Mouse (Mus musculus) heart, adult 2 months (tissue): ENCODE data around the gene Ccdc9. TPM values are rescaled to one million over a fixed set of nuclear protein-coding genes. Genes with fewer than 3 reads are reported as not detected.

Source experiments
- DNase-seq, 2 experiments: peaks; one replicate each; pipeline ENCODE4 v3.0.0; 2021
- H3K27ac ChIP-seq: fragments of 200-600 bp; 2 replicates; pipeline ENCODE4 v1.8.1; 2022
- H3K27me3 ChIP-seq: fragments of 200-500 bp; 2 replicates; pipeline ENCODE4 v1.6.1; 2012; ENCODE audit warnings: mild to moderate bottlenecking, low read length, inconsistent platforms, mixed read lengths; ENCODE audit not compliant: control insufficient read depth, insufficient read depth
- H3K36me3 ChIP-seq: fragments of 200-500 bp; 2 replicates; pipeline ENCODE4 v1.6.1; 2012; ENCODE audit warnings: low read length, inconsistent platforms; ENCODE audit not compliant: control insufficient read depth, insufficient read depth
- H3K4me1 ChIP-seq: fragments of 200-500 bp; 2 replicates; pipeline ENCODE4 v1.6.1; 2011; ENCODE audit warnings: low read length; ENCODE audit not compliant: control insufficient read depth, insufficient read depth
- H3K4me3 ChIP-seq: fragments of 200-600 bp; 2 replicates; pipeline ENCODE4 v1.8.1; 2022
- H3K79me2 ChIP-seq: fragments of 200-500 bp; replicated peaks from 2 replicates; pipeline ENCODE4 v1.6.1; 2012; ENCODE audit warnings: mild to moderate bottlenecking, inconsistent platforms, low read length, moderate library complexity, mixed read lengths; ENCODE audit not compliant: control insufficient read depth, insufficient read depth
- H3K9ac ChIP-seq: fragments of 200-500 bp; 2 replicates; pipeline ENCODE4 v1.6.1; 2012; ENCODE audit warnings: low read depth, mild to moderate bottlenecking, control low read depth, inconsistent platforms, low read length, mixed read lengths
- CTCF ChIP-seq: fragments of 200-600 bp; IDR thresholded peaks from 2 replicates; pipeline ENCODE4 v1.8.1; 2022; ENCODE audit warnings: antibody characterized with exemption, mild to moderate bottlenecking, moderate library complexity
- EP300 ChIP-seq: fragments of 200-500 bp; IDR thresholded peaks from 2 replicates; pipeline ENCODE4 v1.6.1; 2011; ENCODE audit warnings: low read depth, low read length, control low read depth; ENCODE audit not compliant: insufficient read depth
- POLR2A ChIP-seq: fragments of 200-500 bp; IDR thresholded peaks from 2 replicates; pipeline ENCODE4 v1.6.1; 2011; ENCODE audit warnings: mild to moderate bottlenecking, low read depth, low read length, control low read depth; ENCODE audit not compliant: insufficient read depth
- WGBS: fragments of 180-500 bp; shearing (Covaris S2); methylation state at CpG from one replicate; pipeline ENCODE4 v1.1.7; 2018; 5-methylcytosine and 5-hydroxymethylcytosine counted together
- intact Hi-C: fragments of 180-260 bp; cut with DNase I; formaldehyde crosslinking; loops from one replicate; pipeline ENCODE4 v1.15.1; 2025
- polyA plus RNA-seq: library from polyadenylated mRNA; depleted of rRNA; stranded (reverse); fragments of >200 nt; gene quantifications from 2 replicates; pipeline ENCODE4 v1.2.3, GENCODE M21; 2012
- total RNA-seq, 2 experiments: library from RNA; stranded (reverse); gene quantifications; 2 replicates each; pipeline ENCODE4 v1.2.3; 2021

Gene Ccdc9
- total and polyA plus RNA-seq, 3 experiments, result 21.8 to 46.7 (median 33.1) TPM

GRCm38 (mm10) chr7:16245958-16246357, 40.6 kb downstream of the Ccdc9 start:
- TF ChIP-seq POLR2A, result no peak
- Histone ChIP-seq H3K79me2 (no peaks in the 10 kb centered on the region), H3K4me1 (no peaks in the 10 kb centered on the region; the same call in 1 of the 2 replicates), H3K36me3 (no peaks in the 10 kb centered on the region), H3K27ac (no peak overlapping the region), H3K9ac (no peak overlapping the region), H3K27me3 (no peaks in the 10 kb centered on the region), H3K4me3 (no peak overlapping the region)
- WGBS, result 24% methylated on average over 2 of the region's 4 CpGs
- DNase-seq, result no peak
- intact Hi-C loops, result loop anchor here (5.0 kb wide), 1 partner anchor 34 kb away; no protein-coding TSS in a partner anchor

- no peaks in the 10 kb centered on the region for H3K27me3 ChIP-seq
- peak within 1 kb of the TSS; percentile 28 for H3K27ac ChIP-seq
- 45% methylated on average over 5 of the region's 5 CpGs for WGBS
- DNase-seq, result peak in 1 of 2 experiments; percentile 48
- H3K9ac ChIP-seq, result no peak within 1 kb of the TSS
- intact Hi-C loops, result no loop called here
- no peak for TF ChIP-seq CTCF
- 0 out of 2 replicates have a peak, but pooled peaks have one; percentile 25 for TF ChIP-seq POLR2A
- H3K4me1 ChIP-seq, result peaks cover 4% of the 10 kb centered on the region
- no peaks in the 10 kb centered on the region for H3K79me2 ChIP-seq
- no peak within 1 kb of the TSS for H3K4me3 ChIP-seq
- no peaks in the 10 kb centered on the region for H3K36me3 ChIP-seq
These were observed 42.5 kb downstream of the Ccdc9 start, which contains the start of gene C5ar2 for GRCm38 (mm10) chr7:16244067-16244466. C5ar2 (minus strand) TSS chr7:16244154.

- DNase-seq, result no peak
- Histone ChIP-seq H3K4me1 (peaks cover 4% of the 10 kb centered on the region), H3K9ac (no peak overlapping the region), H3K27me3 (no peaks in the 10 kb centered on the region), H3K27ac (no peak overlapping the region; the same call in 1 of the 2 replicates), H3K36me3 (no peaks in the 10 kb centered on the region), H3K4me3 (no peak overlapping the region), H3K79me2 (no peaks in the 10 kb centered on the region)
- 75% methylated on average over 6 of the region's 6 CpGs for WGBS
- TF ChIP-seq EP300 (no peak), POLR2A (no peak), CTCF (no peak)
- intact Hi-C loops, result no loop called here
These were observed 44.4 kb downstream of the Ccdc9 start for GRCm38 (mm10) chr7:16242198-16242597.

- peak overlapping the region; percentile 16; the same call in 1 of the 2 replicates for H3K27ac ChIP-seq
- TF ChIP-seq CTCF, result peak; percentile 23; the same call in 1 of the 2 replicates
- TF ChIP-seq EP300, result no peak
- 44% methylated on average over 11 of the region's 11 CpGs for WGBS
- H3K27me3 ChIP-seq, result no peaks in the 10 kb centered on the region
- H3K4me1 ChIP-seq, result peaks cover 4% of the 10 kb centered on the region
- intact Hi-C loops, result no loop called here
- no peak overlapping the region for H3K4me3 ChIP-seq
- DNase-seq, result no peak
- no peaks in the 10 kb centered on the region for H3K36me3 ChIP-seq
- no peak overlapping the region for H3K9ac ChIP-seq
- H3K79me2 ChIP-seq, result no peaks in the 10 kb centered on the region
These were observed 44.8 kb downstream of the Ccdc9 start for GRCm38 (mm10) chr7:16241787-16242186.

- H3K36me3 ChIP-seq, result no peaks in the 10 kb centered on the region
- H3K27me3 ChIP-seq, result no peaks in the 10 kb centered on the region
- H3K27ac ChIP-seq, result no peak overlapping the region
- H3K79me2 ChIP-seq, result no peaks in the 10 kb centered on the region
- no peak for DNase-seq
- peaks cover 4% of the 10 kb centered on the region for H3K4me1 ChIP-seq
- no peak overlapping the region for H3K9ac ChIP-seq
- intact Hi-C loops, result no loop called here
- TF ChIP-seq CTCF (no peak), POLR2A (no peak)
- WGBS, result 98% methylated on average over 1 of the region's 1 CpGs
- no peak overlapping the region for H3K4me3 ChIP-seq
These were observed 45.7 kb downstream of the Ccdc9 start for GRCm38 (mm10) chr7:16240978-16241303.

- H3K4me3 ChIP-seq, result no peak overlapping the region
- intact Hi-C loops, result no loop called here
- H3K27ac ChIP-seq, result peak overlapping the region; percentile 71
- WGBS, result 68% methylated on average over 7 of the region's 7 CpGs
- H3K79me2 ChIP-seq, result no peaks in the 10 kb centered on the region
- no peaks in the 10 kb centered on the region for H3K27me3 ChIP-seq
- H3K9ac ChIP-seq, result no peak overlapping the region
- H3K36me3 ChIP-seq, result no peaks in the 10 kb centered on the region
- no peak for DNase-seq
- peaks cover 4% of the 10 kb centered on the region for H3K4me1 ChIP-seq
- no peak for TF ChIP-seq CTCF
- TF ChIP-seq EP300, result no peak
- no peak for TF ChIP-seq POLR2A
These were observed 46.2 kb downstream of the Ccdc9 start for GRCm38 (mm10) chr7:16240281-16240977.
